Mouse (Mus musculus) liver, embryonic 13.5 days (tissue): Measurements from ENCODE around the gene Metap1d. TPM values are rescaled to one million over a fixed set of nuclear protein-coding genes. Genes with fewer than 3 reads are reported as not detected.

Experiments
- ATAC-seq: fragments of 200-750 bp; cut with Nextera tagmentation; 2 replicates; pipeline ENCODE4 v1.8.0; 2017; ENCODE audit warnings: low read depth, mild to moderate bottlenecking, moderate number of reproducible peaks, moderate library complexity
- DNase-seq: peaks from one replicate; pipeline ENCODE4 v3.0.0; 2022
- H3K27ac ChIP-seq: fragments of 300-500 bp; sonication (generic); 2 replicates; pipeline ENCODE4 v1.5.1; 2015; ENCODE audit warnings: moderate library complexity, mild to moderate bottlenecking, inconsistent platforms
- H3K27me3 ChIP-seq: fragments of 300-500 bp; sonication (generic); 2 replicates; pipeline ENCODE4 v1.6.1; 2015; ENCODE audit warnings: mild to moderate bottlenecking, inconsistent platforms
- H3K36me3 ChIP-seq: fragments of 300-500 bp; sonication (generic); 2 replicates; pipeline ENCODE4 v1.6.1; 2015; ENCODE audit warnings: mild to moderate bottlenecking, inconsistent platforms
- H3K4me1 ChIP-seq: fragments of 300-500 bp; sonication (generic); replicated peaks from 2 replicates; pipeline ENCODE4 v1.6.1; 2015; ENCODE audit warnings: inconsistent platforms
- H3K4me2 ChIP-seq: fragments of 300-500 bp; sonication (generic); 2 replicates; pipeline ENCODE4 v1.6.1; 2015; ENCODE audit warnings: inconsistent platforms, mild to moderate bottlenecking, moderate library complexity
- H3K4me3 ChIP-seq: fragments of 300-500 bp; sonication (generic); replicated peaks from 2 replicates; pipeline ENCODE4 v1.5.1; 2015; ENCODE audit warnings: mild to moderate bottlenecking, inconsistent platforms
- H3K9ac ChIP-seq: fragments of 300-500 bp; sonication (generic); 2 replicates; pipeline ENCODE4 v1.6.1; 2015; ENCODE audit warnings: mild to moderate bottlenecking, inconsistent platforms
- H3K9me3 ChIP-seq: fragments of 300-500 bp; sonication (generic); replicated peaks from 2 replicates; pipeline ENCODE4 v1.6.1; 2016; ENCODE audit warnings: inconsistent platforms
- WGBS: fragments of 180-500 bp; shearing (Covaris S2); methylation state at CpG from one replicate; pipeline ENCODE4 v1.1.7; 2015; ENCODE audit not compliant: insufficient replicate concordance; 5-methylcytosine and 5-hydroxymethylcytosine counted together
- polyA plus RNA-seq: library from polyadenylated mRNA; unstranded; fragments of >200 nt; fragmentation: Nextera tagmentation; extraction: Ambion mirVana; gene quantifications from 2 replicates; pipeline ENCODE4 v1.2.1, GENCODE M21; 2015

Metap1d gene
- polyA plus RNA-seq, 1 experiment from 2014 or later: 23.2 TPM

GRCm38 (mm10) chr2:71497175-71497574 is 44.1 kb downstream of the Metap1d start:
- no peak overlapping the region for H3K9ac ChIP-seq
- DNase-seq (no peak), ATAC-seq (no peak)
- no peak overlapping the region for H3K4me2 ChIP-seq
- H3K9me3 ChIP-seq: no peaks in the 10 kb centered on the region
- no peaks in the 10 kb centered on the region for H3K27me3 ChIP-seq
- H3K4me1 ChIP-seq: peaks cover 7% of the 10 kb centered on the region; the same call in 1 of the 2 replicates
- no peak overlapping the region for H3K27ac ChIP-seq
- H3K4me3 ChIP-seq: no peak overlapping the region
- 72% methylated on average over 5 of the region's 5 CpGs for WGBS
- no peaks in the 10 kb centered on the region for H3K36me3 ChIP-seq

GRCm38 (mm10) chr2:71499276-71500230 is 46.5 kb downstream of the Metap1d start:
- Histone ChIP-seq H3K9me3 (no peaks in the 10 kb centered on the region), H3K27ac (no peak overlapping the region), H3K4me2 (no peak overlapping the region), H3K9ac (no peak overlapping the region), H3K36me3 (no peaks in the 10 kb centered on the region), H3K27me3 (no peaks in the 10 kb centered on the region), H3K4me1 (peaks cover 7% of the 10 kb centered on the region; the same call in 1 of the 2 replicates), H3K4me3 (no peak overlapping the region)
- no peak for DNase-seq
- WGBS: 69% methylated on average over 16 of the region's 16 CpGs
- no peak for ATAC-seq

- Histone ChIP-seq H3K4me3 (no peak overlapping the region), H3K4me2 (no peak overlapping the region), H3K9ac (no peak overlapping the region), H3K4me1 (no peaks in the 10 kb centered on the region), H3K27ac (no peak overlapping the region), H3K9me3 (no peaks in the 10 kb centered on the region), H3K36me3 (no peaks in the 10 kb centered on the region), H3K27me3 (no peaks in the 10 kb centered on the region)
- ATAC-seq: no peak
- 68% methylated on average over 9 of the region's 9 CpGs for WGBS
- no peak for DNase-seq
These were observed 51.8 kb downstream of the Metap1d start for GRCm38 (mm10) chr2:71504852-71505251.

- Histone ChIP-seq H3K36me3 (peaks cover 7% of the 10 kb centered on the region; the same call in 1 of the 2 replicates), H3K27ac (no peak overlapping the region), H3K27me3 (no peaks in the 10 kb centered on the region), H3K9ac (no peak overlapping the region), H3K4me1 (no peaks in the 10 kb centered on the region), H3K9me3 (no peaks in the 10 kb centered on the region), H3K4me2 (no peak overlapping the region), H3K4me3 (no peak overlapping the region)
- ATAC-seq (no peak), DNase-seq (no peak)
- WGBS: 85% methylated on average over 7 of the region's 7 CpGs
These were observed 58.1 kb downstream of the Metap1d start for GRCm38 (mm10) chr2:71511209-71511608.

GRCm38 (mm10) chr2:71512326-71512725 is 59.2 kb downstream of the Metap1d start:
- Histone ChIP-seq H3K4me2 (no peak overlapping the region), H3K4me3 (no peak overlapping the region), H3K27ac (no peak overlapping the region), H3K9ac (no peak overlapping the region), H3K27me3 (no peaks in the 10 kb centered on the region), H3K9me3 (no peaks in the 10 kb centered on the region), H3K36me3 (peaks cover 7% of the 10 kb centered on the region; the same call in 1 of the 2 replicates), H3K4me1 (no peaks in the 10 kb centered on the region)
- ATAC-seq (no peak), DNase-seq (no peak)
- 81% methylated on average over 9 of the region's 9 CpGs for WGBS

- Histone ChIP-seq H3K4me1 (no peaks in the 10 kb centered on the region), H3K4me2 (no peak overlapping the region), H3K27ac (no peak overlapping the region), H3K36me3 (peaks cover 6% of the 10 kb centered on the region; the same call in 1 of the 2 replicates), H3K9me3 (no peaks in the 10 kb centered on the region), H3K9ac (no peak overlapping the region), H3K27me3 (no peaks in the 10 kb centered on the region), H3K4me3 (no peak overlapping the region)
- WGBS: 81% methylated on average over 4 of the region's 4 CpGs
- no peak for ATAC-seq
- DNase-seq: no peak
These were observed 63.9 kb downstream of the Metap1d start for GRCm38 (mm10) chr2:71516995-71517394.

- H3K36me3 ChIP-seq: peaks cover under 1% of the 10 kb centered on the region; the same call in 1 of the 2 replicates
- no peak overlapping the region for H3K4me2 ChIP-seq
- no peak for ATAC-seq
- no peak overlapping the region for H3K27ac ChIP-seq
- DNase-seq: no peak
- H3K4me1 ChIP-seq: 0 out of 2 replicates have a peak, but pooled peaks cover under 1% of the 10 kb centered on the region
- no peak overlapping the region for H3K9ac ChIP-seq
- WGBS: 78% methylated on average over 8 of the region's 8 CpGs
- no peaks in the 10 kb centered on the region for H3K9me3 ChIP-seq
- H3K27me3 ChIP-seq: peaks cover 2% of the 10 kb centered on the region
- H3K4me3 ChIP-seq: no peak overlapping the region
These were observed 64.5 kb downstream of the Metap1d start for GRCm38 (mm10) chr2:71517466-71518099.

- Histone ChIP-seq H3K27ac (no peak overlapping the region), H3K36me3 (no peaks in the 10 kb centered on the region), H3K9me3 (no peaks in the 10 kb centered on the region), H3K27me3 (peaks cover 54% of the 10 kb centered on the region), H3K9ac (no peak overlapping the region), H3K4me2 (no peak overlapping the region), H3K4me3 (no peak overlapping the region), H3K4me1 (peaks cover 12% of the 10 kb centered on the region)
- 21% methylated on average over 4 of the region's 4 CpGs for WGBS
- no peak for ATAC-seq
- no peak for DNase-seq
These were observed 69.8 kb downstream of the Metap1d start for GRCm38 (mm10) chr2:71522871-71523270.

GRCm38 (mm10) chr2:71523431-71523830 is 70.4 kb downstream of the Metap1d start:
- WGBS: 27% methylated on average over 4 of the region's 4 CpGs
- Histone ChIP-seq H3K4me1 (peaks cover 16% of the 10 kb centered on the region), H3K27ac (no peak overlapping the region), H3K27me3 (peaks cover 60% of the 10 kb centered on the region), H3K9me3 (no peaks in the 10 kb centered on the region), H3K4me3 (no peak overlapping the region), H3K9ac (no peak overlapping the region), H3K4me2 (no peak overlapping the region), H3K36me3 (no peaks in the 10 kb centered on the region)
- DNase-seq: no peak
- no peak for ATAC-seq

- Histone ChIP-seq H3K27me3 (peaks cover 73% of the 10 kb centered on the region), H3K9me3 (no peaks in the 10 kb centered on the region), H3K4me2 (no peak overlapping the region), H3K4me3 (no peak overlapping the region), H3K36me3 (no peaks in the 10 kb centered on the region), H3K4me1 (peaks cover 29% of the 10 kb centered on the region), H3K27ac (no peak overlapping the region), H3K9ac (no peak overlapping the region)
- DNase-seq (no peak), ATAC-seq (no peak)
- 38% methylated on average over 13 of the region's 13 CpGs for WGBS
These were observed 71.7 kb downstream of the Metap1d start for GRCm38 (mm10) chr2:71524763-71525162.

GRCm38 (mm10) chr2:71526595-71527322 is 73.7 kb downstream of the Metap1d start:
- ATAC-seq: no peak
- Histone ChIP-seq H3K27me3 (peaks cover 93% of the 10 kb centered on the region), H3K4me1 (peaks cover 34% of the 10 kb centered on the region), H3K36me3 (no peaks in the 10 kb centered on the region), H3K27ac (no peak overlapping the region), H3K9ac (no peak overlapping the region), H3K4me2 (no peak overlapping the region), H3K9me3 (no peaks in the 10 kb centered on the region), H3K4me3 (no peak overlapping the region)
- 3% methylated on average over 10 of the region's 10 CpGs for WGBS
- no peak for DNase-seq
